Mouse (Mus musculus) telencephalon, adult 2 months (tissue): ENCODE measurements around the gene Tbcb.
"Not testable (repeated sequence)": the region's sequence is repeated elsewhere in the genome, so short reads cannot be mapped to it uniquely, and the experiment has no call there.

Experiments used
- DNase-seq: peaks from one replicate; pipeline ENCODE4 v3.0.0-alpha.2; 2011; ENCODE audit warnings: low read depth, low spot score

Gene Tbcb

DNA sequence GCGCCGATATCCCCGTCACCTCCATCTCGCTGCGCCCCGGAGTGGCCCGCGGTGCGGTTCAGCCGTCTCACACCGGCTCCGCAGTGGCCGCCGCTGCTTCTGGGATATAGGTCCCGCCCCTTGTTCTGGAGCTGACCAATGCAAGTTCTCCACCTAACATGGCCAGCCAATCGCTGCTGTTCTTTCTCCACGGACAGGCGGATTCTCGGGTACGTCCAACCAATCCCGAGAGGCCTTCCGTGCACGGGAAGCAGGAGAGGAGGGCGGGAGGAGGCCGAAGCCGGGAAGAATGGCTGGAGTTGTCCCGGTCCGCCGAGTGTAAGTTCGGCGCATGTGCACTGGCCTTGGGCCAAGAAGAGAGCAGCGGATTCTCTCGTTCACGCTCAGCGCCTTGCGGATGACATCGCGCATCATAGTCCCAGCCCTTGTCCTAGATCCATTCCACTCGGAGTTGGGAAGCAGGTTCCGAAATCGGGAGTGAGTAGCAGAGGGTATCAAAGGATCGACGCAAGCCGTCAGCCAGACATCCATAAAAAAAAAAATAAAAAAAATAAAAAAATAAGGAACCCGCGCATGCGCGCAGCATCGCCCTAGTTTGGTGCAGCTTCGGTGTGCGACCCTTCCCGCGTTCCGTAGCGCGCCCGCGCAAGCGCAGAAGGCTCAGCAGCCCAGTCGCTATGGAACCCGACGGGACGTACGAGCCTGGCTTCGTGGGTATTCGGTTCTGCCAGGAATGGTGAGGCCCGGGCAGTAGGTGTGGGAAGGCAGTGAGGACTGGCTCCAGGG is at the start of gene Tbcb, which contains the start of gene Polr2i:
Gene Tbcb (minus strand): TSS at position 604 of the 786 bp plus-strand sequence.
Gene Polr2i (plus strand): TSS at position 280 of the 786 bp plus-strand sequence.
- peak; percentile 99 for DNase-seq

DNA sequence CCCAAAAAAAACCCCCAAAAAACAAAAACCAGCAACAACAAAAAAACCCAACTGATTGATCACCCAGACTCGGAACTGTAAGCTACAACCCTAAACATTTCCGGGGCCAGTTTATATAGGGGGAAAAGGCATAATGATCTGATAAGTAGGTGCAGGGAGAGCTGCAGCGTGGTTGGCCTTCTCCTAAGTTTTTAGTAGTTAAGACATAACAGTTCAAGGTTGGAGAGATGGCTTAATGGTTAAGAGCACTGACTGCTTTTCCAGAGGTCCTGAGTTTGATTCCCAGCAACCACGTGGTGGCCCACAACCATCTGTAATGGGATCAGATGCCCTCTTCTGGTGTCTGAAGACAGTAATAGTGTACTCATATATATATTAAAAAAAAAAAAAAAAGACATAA is 49.5 kb upstream of the Tbcb start:
- DNase-seq: no peak

DNA sequence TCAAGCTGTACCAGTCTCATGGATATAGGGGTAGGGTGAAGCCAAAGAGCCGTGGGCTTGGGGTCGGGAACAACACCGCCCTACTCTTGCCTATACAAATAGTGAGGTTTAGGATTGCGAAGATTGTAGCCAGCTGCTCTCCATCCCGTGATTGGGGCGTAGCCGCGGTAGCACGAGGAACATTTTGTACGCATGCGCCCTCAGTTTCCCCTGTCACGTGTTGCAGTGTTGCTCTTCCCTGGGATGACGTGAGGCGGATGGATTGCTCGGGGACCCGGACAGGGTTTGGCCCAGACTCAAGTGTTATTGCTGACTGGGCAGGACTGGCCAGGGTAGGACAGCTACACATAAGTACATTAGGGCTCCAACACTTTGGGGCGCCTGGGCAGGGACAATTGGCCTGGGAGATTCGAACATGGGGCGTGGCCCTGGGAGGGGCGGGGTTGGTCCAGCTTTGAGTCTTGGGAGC is 48.6 kb upstream of the Tbcb start:
- peak; percentile 84 for DNase-seq

DNA sequence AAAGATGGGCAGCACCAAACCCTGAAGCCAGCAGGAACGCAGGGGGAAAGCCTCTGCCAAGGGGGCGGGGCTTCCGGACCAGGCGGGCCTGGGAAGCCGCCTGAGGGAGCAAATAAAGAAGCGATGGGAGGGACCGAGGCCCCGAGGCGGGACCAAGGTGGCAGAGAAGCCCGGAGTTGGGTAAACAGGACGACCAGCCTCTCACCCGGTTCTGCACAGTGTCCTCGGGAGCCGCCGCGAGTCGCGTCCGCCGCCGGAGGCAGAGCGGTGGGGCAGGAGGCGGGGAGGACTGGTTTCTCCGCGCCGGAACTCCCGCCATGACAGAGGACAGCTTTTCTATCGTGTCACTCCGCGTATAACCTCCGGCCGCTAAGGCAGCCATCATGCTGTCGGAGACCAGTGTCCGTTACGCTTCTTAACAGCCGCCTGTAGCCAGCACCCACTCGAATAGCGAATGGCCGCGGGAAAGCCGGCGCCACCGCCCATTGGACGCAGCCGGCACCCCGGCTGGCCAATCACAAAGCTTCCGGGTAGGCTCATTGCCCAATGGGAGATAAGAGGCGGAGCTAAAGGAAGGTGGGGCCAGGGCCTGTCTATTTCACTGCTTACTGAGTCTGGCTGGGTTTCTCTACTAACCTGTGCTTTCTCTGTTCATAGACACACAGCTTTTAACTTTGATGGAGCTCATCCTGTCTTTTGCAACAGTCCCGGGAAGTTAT is 48.0 kb upstream of the Tbcb start, which contains the start of the genes Thap8 and Wdr62:
Gene Thap8 (plus strand): TSS at position 144 of the 719 bp plus-strand sequence.
Gene Wdr62 (minus strand): TSS at position 469 of the 719 bp plus-strand sequence.
- DNase-seq: peak; percentile 89

DNA sequence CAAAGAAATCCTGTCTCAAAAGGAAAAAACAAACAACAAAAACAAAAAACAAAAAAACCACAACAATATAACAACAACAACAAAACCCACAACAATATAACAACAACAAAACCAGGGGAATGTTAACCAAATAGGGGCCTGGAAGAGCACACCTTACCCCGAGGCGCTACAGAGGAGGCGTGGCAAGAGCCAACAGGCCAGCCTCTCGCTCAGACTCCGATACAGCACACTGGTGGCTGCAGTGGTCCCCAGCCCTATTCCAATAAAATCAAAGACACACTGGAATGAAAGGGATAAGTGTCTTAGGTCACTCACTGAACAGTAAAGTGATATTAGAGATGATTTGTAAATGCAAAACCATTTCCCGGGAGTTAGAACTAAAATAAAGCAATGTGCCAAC is 47.5 kb upstream of the Tbcb start:
- DNase-seq: no peak

DNA sequence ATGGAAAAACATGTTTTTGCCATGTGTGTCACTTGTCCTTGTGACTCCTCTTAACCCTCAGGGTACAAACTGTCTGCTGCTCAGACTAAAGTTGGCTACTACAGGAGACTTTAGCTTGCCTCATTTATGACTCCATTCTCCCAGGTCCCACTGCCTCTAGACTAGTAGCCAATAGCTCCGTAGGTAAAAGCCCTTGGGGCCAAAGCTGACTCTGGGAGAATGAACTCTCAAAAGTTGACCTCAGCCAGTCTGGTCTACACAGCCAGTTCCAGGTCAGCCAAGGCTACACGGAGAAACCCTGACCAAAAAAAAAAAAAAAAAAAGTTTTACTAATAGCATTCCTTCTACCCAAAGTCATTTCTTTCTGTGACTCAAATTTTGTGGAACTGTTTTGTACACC is 46.8 kb upstream of the Tbcb start:
- DNase-seq: no peak

DNA sequence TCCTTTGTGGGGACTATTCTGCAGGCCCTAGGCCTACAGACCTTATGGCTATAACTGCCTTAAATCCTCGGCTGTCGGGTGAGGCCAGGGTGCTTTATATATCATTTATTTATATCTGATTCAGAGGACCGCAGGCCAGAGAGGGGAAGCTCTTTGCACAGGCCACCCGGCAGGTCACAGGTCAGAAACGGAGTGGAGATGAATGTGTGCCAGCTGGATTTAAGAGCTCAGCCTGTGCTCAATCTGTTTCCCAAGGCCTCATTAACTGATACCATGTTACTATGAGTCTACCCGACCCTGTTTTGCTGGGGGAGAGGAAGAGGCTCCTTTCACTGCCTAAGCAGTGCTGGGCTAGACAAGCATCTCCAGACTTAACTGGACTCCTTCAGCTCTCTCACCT is 42.3 kb upstream of the Tbcb start:
- no peak for DNase-seq

DNA sequence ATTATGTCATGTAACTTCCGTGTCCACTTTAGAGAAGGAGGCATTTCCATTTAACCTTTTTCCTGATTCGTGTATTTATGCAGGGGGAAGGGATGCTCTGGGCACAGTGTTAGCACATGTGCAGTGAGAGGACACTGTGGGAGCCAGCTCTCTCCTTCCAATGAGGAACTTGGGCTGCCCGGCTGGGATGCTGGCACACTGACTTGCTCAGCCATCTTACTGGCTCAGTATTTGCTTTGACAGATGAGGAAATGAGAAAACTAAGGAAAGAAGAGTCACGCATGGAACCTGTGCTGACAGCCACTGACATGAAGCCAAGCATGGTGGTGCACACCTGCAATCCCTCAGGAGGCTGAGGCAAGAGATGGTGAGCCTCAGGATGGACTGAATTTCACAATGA is 37.6 kb upstream of the Tbcb start:
- no peak for DNase-seq

DNA sequence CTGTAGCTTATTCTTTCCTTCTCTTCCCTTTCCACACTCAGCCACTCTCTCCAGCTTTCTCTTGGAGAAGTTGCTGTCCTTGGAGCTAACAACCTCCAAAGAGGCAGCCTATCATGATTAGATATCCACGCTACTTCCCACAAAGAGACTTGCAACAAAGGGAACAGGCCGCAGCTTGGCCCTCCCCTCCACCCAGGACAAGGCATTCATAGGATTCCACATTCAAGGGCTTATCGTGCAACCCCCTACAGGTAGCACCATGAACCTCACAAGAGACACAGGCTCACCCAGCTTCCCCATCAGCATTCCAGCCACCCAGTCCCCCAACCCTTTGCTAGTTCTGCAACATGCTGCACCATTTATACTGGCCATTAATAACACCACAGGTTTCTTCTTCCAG is 34.7 kb upstream of the Tbcb start:
- no peak for DNase-seq

DNA sequence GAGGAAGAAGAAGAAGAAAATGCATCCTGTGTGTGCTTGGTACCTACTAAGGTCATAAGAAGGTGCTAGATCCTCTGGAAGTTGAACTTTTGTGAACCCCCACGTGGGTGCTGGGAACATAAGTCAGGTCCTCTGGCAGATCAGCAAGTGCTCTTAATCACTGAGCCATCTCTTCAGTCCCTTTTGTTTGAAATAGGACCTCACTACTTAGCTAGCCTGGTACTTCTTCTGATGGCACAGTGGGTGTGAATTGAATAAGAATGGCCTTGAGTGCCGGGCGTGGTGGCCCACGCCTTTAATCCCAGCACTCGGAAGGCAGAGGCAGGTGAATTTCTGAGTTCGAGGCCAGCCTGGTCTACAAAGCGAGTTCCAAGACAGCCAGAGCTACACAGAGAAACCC is 33.9 kb upstream of the Tbcb start:
- DNase-seq: no peak

DNA sequence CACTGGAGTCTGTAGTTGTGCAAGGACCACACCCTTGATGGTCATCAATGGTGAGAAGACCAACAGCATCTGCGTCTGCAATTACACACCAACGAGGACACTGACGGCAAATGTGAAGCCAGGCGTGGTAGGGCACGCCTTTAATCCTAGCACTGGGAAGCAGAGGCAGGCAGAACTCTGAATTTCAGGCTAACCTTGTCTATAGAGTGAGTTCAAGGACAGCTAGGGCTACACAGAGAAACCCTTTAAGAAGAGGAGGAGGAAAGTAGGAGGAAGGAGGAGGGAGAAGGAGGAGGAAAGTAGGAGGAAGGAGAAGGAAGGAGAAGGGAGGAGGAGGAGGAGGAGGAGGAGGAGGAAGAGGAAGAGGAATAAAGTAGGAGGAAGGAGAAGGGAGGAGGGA is 33.5 kb upstream of the Tbcb start:
- DNase-seq: no peak

DNA sequence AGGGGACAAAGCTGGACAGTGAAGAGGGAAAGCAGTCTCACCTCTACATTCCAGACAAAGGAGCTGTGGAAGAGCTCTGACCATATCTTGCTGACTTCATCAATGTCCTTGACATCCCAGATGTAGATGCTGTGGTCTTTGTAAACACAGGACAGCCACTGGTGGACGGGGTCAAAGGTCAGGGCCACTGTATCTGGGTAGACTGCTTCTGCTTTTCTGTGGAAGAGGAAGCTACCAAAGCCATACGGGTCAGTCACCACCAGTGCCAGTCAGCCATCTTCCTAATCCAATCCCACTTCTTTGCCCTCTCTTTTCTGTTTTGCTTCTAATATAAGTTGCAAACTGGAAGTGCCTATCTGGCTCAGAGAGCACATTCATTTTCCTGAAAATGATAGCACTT is 33.0 kb upstream of the Tbcb start:
- DNase-seq: no peak

DNA sequence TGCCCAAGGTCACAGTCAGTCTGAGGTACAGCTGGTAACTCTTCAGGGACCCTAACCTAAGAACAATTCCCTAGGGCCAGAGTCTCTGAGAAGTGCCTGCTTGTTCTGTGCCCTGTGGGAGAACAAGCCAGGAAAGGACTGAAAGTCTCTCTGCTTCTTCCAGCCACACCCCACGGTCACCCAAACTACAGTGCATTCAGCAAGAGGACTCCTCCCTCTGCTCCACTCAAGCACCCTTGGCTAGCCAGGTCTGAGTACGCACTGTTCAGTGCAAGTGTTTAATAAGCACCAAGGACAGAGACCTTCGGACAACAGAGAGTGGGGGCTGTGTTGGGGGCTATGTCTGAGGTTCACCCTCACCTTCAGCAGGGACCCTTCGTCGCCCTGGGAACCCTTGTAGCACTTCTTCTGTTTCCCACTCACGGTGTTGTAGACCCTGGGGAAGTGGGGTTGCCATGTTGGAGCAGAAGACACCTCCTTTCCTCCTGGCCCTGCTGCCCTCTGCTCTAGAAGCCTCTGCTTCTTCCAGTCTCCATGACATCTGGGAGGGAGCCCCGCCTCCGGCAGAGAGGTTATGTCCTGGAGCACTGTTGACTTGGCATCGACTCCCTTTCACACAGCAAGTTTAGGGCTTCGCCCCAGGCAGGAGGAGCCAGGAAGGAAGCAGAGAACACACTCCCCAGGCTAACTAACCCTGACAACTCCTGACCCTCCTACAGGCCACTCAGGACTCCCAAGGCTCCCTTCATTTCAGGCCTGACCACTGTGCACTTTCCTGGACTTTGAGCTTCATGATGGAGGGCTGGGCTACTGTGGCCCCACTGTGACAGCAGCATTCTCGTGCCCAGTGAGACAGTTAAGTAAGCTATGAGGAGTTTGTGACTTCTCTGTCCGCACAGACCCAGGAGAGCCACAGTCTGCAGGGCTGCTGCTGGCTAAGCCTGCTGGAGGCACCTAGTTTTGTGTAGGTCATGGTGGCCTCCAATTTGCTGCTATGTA is 20.2 kb upstream of the Tbcb start:
- DNase-seq: no peak

DNA sequence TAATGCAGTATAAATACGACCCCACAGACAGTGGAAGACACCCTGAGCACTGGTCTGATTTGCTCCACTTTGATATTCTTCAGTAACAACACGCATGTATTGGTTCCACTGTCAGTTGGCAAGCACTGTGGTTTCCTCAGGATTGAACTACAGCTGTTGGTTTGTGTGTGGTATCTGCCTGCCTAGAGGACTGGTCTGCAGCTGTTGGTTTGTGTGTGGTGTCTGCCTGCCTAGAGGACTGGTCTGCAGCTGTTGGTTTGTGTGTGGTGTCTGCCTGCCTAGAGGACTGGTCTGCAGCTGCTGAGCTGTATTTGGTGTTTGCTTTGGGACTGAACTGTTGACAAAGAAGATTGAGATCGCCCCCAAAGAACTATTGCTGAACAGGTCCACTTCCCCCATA is 5.3 kb upstream of the Tbcb start:
- DNase-seq: not testable (repeated sequence)

DNA sequence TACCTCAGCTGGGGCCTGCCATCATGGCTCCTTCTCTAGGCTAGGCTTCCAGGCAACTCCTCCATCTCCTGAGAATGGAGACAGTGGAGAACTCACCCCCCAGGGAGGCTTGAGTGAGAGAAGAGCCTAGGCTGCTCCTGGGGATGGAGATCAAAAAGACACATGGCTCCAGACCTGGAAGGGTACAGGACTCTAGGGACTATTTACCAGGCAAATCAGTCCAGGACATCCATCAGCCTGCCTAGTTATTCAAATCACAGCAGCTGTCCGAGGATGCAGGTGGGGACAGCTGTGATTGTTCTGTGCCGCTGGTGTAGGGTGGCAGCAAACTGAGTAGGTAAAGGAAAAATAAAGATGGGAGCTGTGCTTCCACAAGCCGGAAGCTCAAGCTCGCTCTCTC is 3.6 kb upstream of the Tbcb start, which contains the start of gene Ovol3:
Gene Ovol3 (minus strand): TSS at position 101 of the 400 bp plus-strand sequence.
- no peak for DNase-seq

DNA sequence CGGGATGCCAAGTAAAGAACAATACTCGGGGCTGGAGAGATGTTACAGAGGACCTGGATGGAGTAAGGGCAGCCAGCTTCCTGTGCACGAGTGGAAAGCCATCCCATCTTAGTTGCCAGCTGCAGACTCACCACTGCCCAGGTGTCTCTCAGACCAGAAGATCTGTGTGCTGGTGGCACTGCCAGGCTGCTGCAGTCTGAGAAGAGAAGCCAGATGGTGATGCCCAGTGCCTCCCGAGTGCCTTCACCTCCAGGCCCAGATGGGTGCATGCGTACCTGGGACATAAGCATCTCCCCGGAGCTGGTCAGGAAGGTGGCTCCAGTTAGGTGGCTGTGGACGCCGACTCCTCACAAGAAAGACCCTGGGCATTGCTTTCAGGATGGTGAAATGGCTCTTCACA is 3.0 kb upstream of the Tbcb start:
- DNase-seq: no peak

DNA sequence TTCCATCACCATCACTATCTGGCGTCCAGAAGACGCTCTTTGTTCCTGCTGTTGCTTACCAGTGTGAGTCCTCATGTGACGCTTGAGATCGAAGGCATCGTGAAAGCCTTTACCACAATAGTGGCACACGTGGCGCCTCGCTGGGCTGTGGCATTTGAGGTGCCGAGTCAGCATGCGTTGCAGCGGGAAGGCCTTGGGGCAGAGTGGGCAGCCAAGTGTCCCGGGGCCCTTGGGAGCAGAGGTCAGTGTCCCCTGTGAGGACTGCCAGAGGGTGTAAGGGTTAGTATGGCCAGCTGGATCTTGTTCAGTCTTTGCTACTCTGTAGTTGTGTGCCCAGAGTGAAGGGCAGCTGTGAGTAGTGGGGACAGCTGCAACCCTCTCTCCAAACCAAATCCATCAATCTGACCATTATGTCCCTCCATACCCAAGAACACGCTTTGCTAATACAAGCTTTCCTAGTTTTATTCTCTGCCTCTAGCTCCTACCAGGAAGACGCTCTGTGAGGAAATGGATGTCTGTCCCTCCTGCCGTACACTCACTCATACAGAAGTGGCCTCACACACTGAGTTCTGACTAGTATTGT is 2.3 kb upstream of the Tbcb start:
- DNase-seq: no peak

DNA sequence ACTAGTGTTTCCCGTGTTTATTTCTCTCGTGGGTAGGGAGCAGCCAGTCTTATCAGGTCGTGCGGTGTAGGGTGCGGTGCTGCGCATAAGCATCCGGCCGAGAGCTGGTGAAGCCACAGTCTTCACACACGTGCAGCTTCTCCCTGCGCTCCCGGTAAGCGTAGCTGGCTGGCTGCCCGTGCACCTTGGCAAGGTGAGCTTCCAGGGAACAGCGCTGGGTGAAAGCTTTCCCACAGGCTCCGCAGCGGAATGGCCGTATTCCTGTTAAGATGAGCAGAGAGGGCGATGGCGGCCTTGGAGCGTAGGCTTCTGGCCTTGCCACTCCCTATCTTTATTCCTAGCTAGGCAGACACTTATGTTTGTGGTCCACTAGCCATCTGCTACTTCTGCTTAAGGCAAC is 1.3 kb upstream of the Tbcb start:
- no peak for DNase-seq

DNA sequence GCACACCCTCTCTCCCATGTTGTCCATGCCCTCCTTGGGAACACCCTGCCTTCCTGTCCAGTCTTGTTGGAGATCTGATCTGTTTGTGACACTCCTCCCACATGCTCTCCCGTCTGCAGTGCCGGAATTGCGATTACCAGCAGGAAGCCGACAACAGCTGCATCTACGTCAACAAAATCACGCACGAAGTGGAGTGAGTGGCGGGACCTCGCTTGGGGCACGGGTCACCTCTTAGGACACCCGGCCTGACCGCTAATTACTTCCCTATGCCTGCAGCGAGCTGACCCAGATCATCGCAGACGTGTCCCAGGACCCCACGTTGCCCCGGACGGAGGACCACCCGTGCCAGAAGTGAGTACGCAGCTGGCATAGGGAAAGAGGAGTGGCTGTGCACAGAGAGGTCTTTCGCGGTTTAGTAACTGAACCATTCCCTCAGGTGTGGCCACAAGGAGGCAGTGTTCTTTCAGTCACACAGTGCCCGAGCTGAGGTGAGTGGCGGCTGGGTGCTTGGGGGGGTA is 618 bp upstream of the Tbcb start:
- no peak for DNase-seq

DNA sequence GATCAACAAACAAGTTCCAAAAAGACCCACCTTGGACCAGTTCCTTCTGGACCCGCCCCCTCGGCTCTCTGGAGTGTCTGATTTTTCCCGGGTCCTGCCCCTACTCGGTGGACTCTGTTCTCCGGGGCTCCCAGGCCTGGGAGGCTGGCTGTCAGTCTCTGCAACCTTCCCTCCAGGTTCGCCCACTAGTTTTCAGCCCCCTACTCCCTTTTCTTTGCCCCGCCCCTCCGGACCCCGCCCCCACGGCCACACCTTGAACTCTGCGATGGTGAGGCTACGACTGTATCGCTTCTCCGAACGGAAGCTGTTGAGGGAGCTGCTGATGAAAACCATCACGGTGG is 774 bp downstream of the Tbcb start:
- no peak for DNase-seq

DNA sequence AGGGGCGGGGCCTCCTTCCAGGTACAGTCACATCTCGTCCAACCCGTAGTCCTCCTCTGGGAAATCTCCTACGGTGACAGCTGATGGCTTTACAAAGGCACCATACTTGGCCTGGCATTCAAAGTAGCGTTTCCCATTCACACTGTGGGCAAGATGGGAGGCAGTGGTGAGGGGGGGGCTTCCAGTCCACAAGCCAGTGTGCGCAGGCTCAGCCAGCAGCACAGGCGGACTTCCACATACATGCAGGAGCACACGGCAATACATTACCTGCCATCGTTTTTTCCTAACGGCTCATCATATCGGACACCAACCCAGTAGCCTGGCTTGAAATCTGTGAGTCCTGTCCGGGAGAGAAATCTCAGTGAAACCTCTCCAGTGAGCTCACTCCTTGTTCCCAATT is 7.9 kb downstream of the Tbcb start:
- DNase-seq: no peak
